ENCODE assay signal across 9 mouse cellular contexts in genomic region chrX:73654177-73654576, GRCm38 (mm10). TPM values are rescaled to one million over a fixed set of nuclear protein-coding genes. Genes with fewer than 3 reads are reported as not detected.
A peak's percentile ranks its signal among the peaks of the same experiment; 100 is the strongest.
DNase-seq lines count a peak whose midpoint lies in the region; ATAC-seq and TF ChIP-seq lines count a peak whose summit lies in the region.
"Had no signal": no experiment of that assay in that cellular context is flagged by ENCODE, and none has a peak within 500 bp of the region (broad histone marks: within the 10 kb centered on the region; RNA-seq: fewer than 3 reads in every experiment).

No protein-coding gene starts in this region.

- no peak overlapping the region for H3K9ac ChIP-seq in forebrain, embryonic 14.5 days (ENCODE audit: low read length)
- H3K9ac ChIP-seq in intestine, embryonic 14.5 days (ENCODE audit: low read length): no peak overlapping the region
- H3K9ac ChIP-seq in liver, embryonic 13.5 days: no peak overlapping the region
- H3K9ac ChIP-seq: embryonic facial prominence, embryonic 15.5 days had no signal

- H3K27me3 ChIP-seq in thymus, adult 2 months (ENCODE audit: control insufficient read depth, insufficient read depth, low read length): no peaks in the 10 kb centered on the region
- no peaks in the 10 kb centered on the region for H3K27me3 ChIP-seq in forebrain, embryonic 14.5 days (replicated peaks; ENCODE audit: control insufficient read depth, insufficient read depth, low read length)
- H3K27me3 ChIP-seq in intestine, embryonic 14.5 days (replicated peaks; ENCODE audit: control insufficient read depth, insufficient read depth, low read length): no peaks in the 10 kb centered on the region; the same call in 1 of the 2 replicates
- no peaks in the 10 kb centered on the region for H3K27me3 ChIP-seq in liver, embryonic 13.5 days

- peak; percentile 76; the same call in 1 of the 2 replicates for TF ChIP-seq CTCF in thymus, adult 2 months (IDR thresholded peaks at IDR 0.05; ENCODE audit: borderline replicate concordance, control insufficient read depth, extremely low read depth, insufficient read depth, low read length, poor library complexity)

- no peak overlapping the region for H3K4me2 ChIP-seq in forebrain, embryonic 14.5 days (ENCODE audit: low read length)
- H3K4me2 ChIP-seq in intestine, embryonic 14.5 days (ENCODE audit: low read length): no peak overlapping the region
- no peak overlapping the region for H3K4me2 ChIP-seq in liver, embryonic 13.5 days
- H3K4me2 ChIP-seq: embryonic facial prominence, embryonic 15.5 days had no signal

- 16% methylated on average over 6 of the region's 6 CpGs for WGBS in thymus, adult 2 months
- 15% methylated on average over 6 of the region's 6 CpGs for WGBS in forebrain, embryonic 14.5 days
- WGBS in intestine, embryonic 14.5 days: 28% methylated on average over 6 of the region's 6 CpGs
- 8% methylated on average over 6 of the region's 6 CpGs for WGBS in liver, embryonic 13.5 days (ENCODE audit: insufficient replicate concordance)

- peaks cover 12% of the 10 kb centered on the region for H3K4me1 ChIP-seq in thymus, adult 2 months (replicated peaks; ENCODE audit: control insufficient read depth, insufficient read depth, low read length)
- no peaks in the 10 kb centered on the region for H3K4me1 ChIP-seq in forebrain, embryonic 14.5 days (ENCODE audit: control insufficient read depth, insufficient read depth, low read length)
- H3K4me1 ChIP-seq in intestine, embryonic 14.5 days (replicated peaks; ENCODE audit: control insufficient read depth, insufficient read depth, low read length): no peaks in the 10 kb centered on the region
- no peaks in the 10 kb centered on the region for H3K4me1 ChIP-seq in liver, embryonic 13.5 days (replicated peaks)
- H3K4me1 ChIP-seq: embryonic facial prominence, embryonic 15.5 days had no signal

- no peaks in the 10 kb centered on the region for H3K36me3 ChIP-seq in thymus, adult 2 months (ENCODE audit: control insufficient read depth, insufficient read depth, low read length)
- H3K36me3 ChIP-seq in forebrain, embryonic 14.5 days (ENCODE audit: control insufficient read depth, insufficient read depth, low read length): no peaks in the 10 kb centered on the region
- H3K36me3 ChIP-seq in intestine, embryonic 14.5 days (ENCODE audit: control insufficient read depth, insufficient read depth, low read length): no peaks in the 10 kb centered on the region
- H3K36me3 ChIP-seq in liver, embryonic 13.5 days: no peaks in the 10 kb centered on the region
- H3K36me3 ChIP-seq: embryonic facial prominence, embryonic 15.5 days had no signal

- no peak overlapping the region for H3K4me3 ChIP-seq in thymus, adult 2 months (ENCODE audit: control insufficient read depth, insufficient read depth, low read length)
- H3K4me3 ChIP-seq in forebrain, embryonic 14.5 days (ENCODE audit: low read depth, low read length): no peak overlapping the region
- H3K4me3 ChIP-seq in intestine, embryonic 14.5 days (ENCODE audit: low read depth, low read length): no peak overlapping the region
- H3K4me3 ChIP-seq in liver, embryonic 13.5 days (replicated peaks): no peak overlapping the region
- H3K4me3 ChIP-seq: embryonic facial prominence, embryonic 15.5 days had no signal

- no peak for TF ChIP-seq POLR2A in thymus, adult 2 months (IDR thresholded peaks at IDR 0.05; ENCODE audit: control insufficient read depth, extremely low read depth, insufficient read depth, low read length, poor library complexity)

- ATAC-seq in forebrain, embryonic 14.5 days: 0 out of 2 replicates have a peak, but pooled peaks have one; percentile 59
- peak; percentile 69; the same call in 1 of the 2 replicates for ATAC-seq in intestine, embryonic 14.5 days (replicated peaks; ENCODE audit: low FRiP score, low TSS enrichment, low read depth)
- ATAC-seq in liver, embryonic 13.5 days (ENCODE audit: low read depth): peak; percentile 45; the same call in 1 of the 2 replicates

- peak; percentile 76 for DNase-seq in thymus, adult 2 months
- DNase-seq in thymus, adult 18-20 months: no peak
- DNase-seq in cerebellum, adult 11-12 months: peak; percentile 75
- peak; percentile 72 for DNase-seq in forebrain, embryonic 14.5 days (ENCODE audit: low spot score)
- peak; percentile 81 for DNase-seq in intestine, embryonic 14.5 days (ENCODE audit: low spot score)
- DNase-seq in liver, embryonic 13.5 days: no peak
- DNase-seq in neural tube, embryonic 10.5 days (ENCODE audit: extremely low spot score, low spot score): peak; percentile 63
- peak; percentile 83 for DNase-seq in thymus, postnatal 4 days

- H3K27ac ChIP-seq in thymus, adult 2 months (ENCODE audit: control insufficient read depth, insufficient read depth, low read length): no peak overlapping the region
- H3K27ac ChIP-seq in forebrain, embryonic 14.5 days (ENCODE audit: low read depth, low read length): no peak overlapping the region
- no peak overlapping the region for H3K27ac ChIP-seq in intestine, embryonic 14.5 days (ENCODE audit: low read depth)
- no peak overlapping the region for H3K27ac ChIP-seq in liver, embryonic 13.5 days
- H3K27ac ChIP-seq: embryonic facial prominence, embryonic 15.5 days had no signal

- no peaks in the 10 kb centered on the region for H3K9me3 ChIP-seq in forebrain, embryonic 14.5 days (replicated peaks; ENCODE audit: control insufficient read depth, low read length)
- no peaks in the 10 kb centered on the region for H3K9me3 ChIP-seq in intestine, embryonic 14.5 days (ENCODE audit: control insufficient read depth, low read length)
- no peaks in the 10 kb centered on the region for H3K9me3 ChIP-seq in liver, embryonic 13.5 days (replicated peaks)
- H3K9me3 ChIP-seq: embryonic facial prominence, embryonic 15.5 days had no signal

RNA-seq across cellular contexts. Expression of gene Pnck, which starts 5.7 kb away (rescaled TPM):
- 6.4 and 6.9 TPM in 2 replicates for polyA plus RNA-seq in thymus, adult 2 months (2012; rRNA removed)
- 116 and 118 TPM in 2 replicates for polyA plus RNA-seq in forebrain, embryonic 14.5 days (2014; fragmentation: Nextera tagmentation; extraction: Ambion mirVana)
- 17.9 and 20.6 TPM in 2 replicates for polyA plus RNA-seq in intestine, embryonic 14.5 days (2014; fragmentation: Nextera tagmentation; extraction: Ambion mirVana)
- 1.1 and 1.2 TPM in 2 replicates for polyA plus RNA-seq in liver, embryonic 13.5 days (2015; fragmentation: Nextera tagmentation; extraction: Ambion mirVana)

RNA-seq across cellular contexts. Expression of gene Dusp9, which starts 15.0 kb away (rescaled TPM):
- 1.1 and 1.2 TPM in 2 replicates for polyA plus RNA-seq in thymus, adult 2 months (2012; rRNA removed)
- 0.22 and 0.27 TPM in 2 replicates for polyA plus RNA-seq in forebrain, embryonic 14.5 days (2014; fragmentation: Nextera tagmentation; extraction: Ambion mirVana)
- 4.6 and 4.9 TPM in 2 replicates for polyA plus RNA-seq in intestine, embryonic 14.5 days (2014; fragmentation: Nextera tagmentation; extraction: Ambion mirVana)
- 36.2 and 36.4 TPM in 2 replicates for polyA plus RNA-seq in liver, embryonic 13.5 days (2015; fragmentation: Nextera tagmentation; extraction: Ambion mirVana)

RNA-seq across cellular contexts. Expression of gene Slc6a8, which starts 18.8 kb away (rescaled TPM):
- polyA plus RNA-seq in thymus, adult 2 months (2012; rRNA removed): 38.1 and 44.5 TPM in 2 replicates
- 6.2 and 6.8 TPM in 2 replicates for polyA plus RNA-seq in forebrain, embryonic 14.5 days (2014; fragmentation: Nextera tagmentation; extraction: Ambion mirVana)
- polyA plus RNA-seq in intestine, embryonic 14.5 days (2014; fragmentation: Nextera tagmentation; extraction: Ambion mirVana): 9.1 and 10.8 TPM in 2 replicates
- polyA plus RNA-seq in liver, embryonic 13.5 days (2015; fragmentation: Nextera tagmentation; extraction: Ambion mirVana): 0.38 and 0.41 TPM in 2 replicates

Comparison
In these comparisons a context has a peak if more than half of its experiments do, and no peak if none do; other contexts are left out.
1. DNase-seq: peak in thymus, adult 2 months (single experiment), cerebellum, adult 11-12 months (single experiment), forebrain, embryonic 14.5 days (single experiment), intestine, embryonic 14.5 days (single experiment), neural tube, embryonic 10.5 days (single experiment) and thymus, postnatal 4 days (single experiment); none in thymus, adult 18-20 months (0 of 2) and liver, embryonic 13.5 days (single experiment).
2. Peak in every context shown above with its lines, with median percentiles within 50 percentile points of each other: ATAC-seq.